Mouse (Mus musculus) lung, postnatal 0 days (tissue): ENCODE data around the gene Cpm. TPM values are rescaled to one million over a fixed set of nuclear protein-coding genes. Genes with fewer than 3 reads are reported as not detected.

Experiments used
- ATAC-seq: fragments of 200-750 bp; cut with Nextera tagmentation; 2 replicates; pipeline ENCODE4 v1.8.0; 2017; ENCODE audit warnings: moderate library complexity
- DNase-seq: peaks from one replicate; pipeline ENCODE4 v3.0.0-alpha.2; 2016; ENCODE audit warnings: low spot score
- H3K27ac ChIP-seq: fragments of 300-500 bp; sonication (generic); 2 replicates; pipeline ENCODE4 v1.5.1; 2014; ENCODE audit warnings: antibody characterized with exemption, mild to moderate bottlenecking, low read length, mixed read lengths
- H3K27me3 ChIP-seq: fragments of 300-500 bp; sonication (generic); replicated peaks from 2 replicates; pipeline ENCODE4 v1.6.1; 2014; ENCODE audit warnings: low read length, mixed read lengths; ENCODE audit not compliant: insufficient read depth
- H3K36me3 ChIP-seq: fragments of 300-500 bp; sonication (generic); 2 replicates; pipeline ENCODE4 v1.6.1; 2014; ENCODE audit warnings: low read length, mixed read lengths; ENCODE audit not compliant: insufficient read depth
- H3K4me1 ChIP-seq: fragments of 300-500 bp; sonication (generic); 2 replicates; pipeline ENCODE4 v1.6.1; 2014; ENCODE audit warnings: antibody characterized with exemption, low read depth, low read length, mixed read lengths; ENCODE audit not compliant: insufficient read depth
- H3K4me2 ChIP-seq: fragments of 300-500 bp; sonication (generic); replicated peaks from 2 replicates; pipeline ENCODE4 v1.6.1; 2014; ENCODE audit warnings: low read depth, mild to moderate bottlenecking, low read length, moderate library complexity, mixed read lengths
- H3K4me3 ChIP-seq: fragments of 300-500 bp; sonication (generic); 2 replicates; pipeline ENCODE4 v1.5.1; 2014; ENCODE audit warnings: low read depth, low read length
- H3K9ac ChIP-seq: fragments of 300-500 bp; sonication (generic); replicated peaks from 2 replicates; pipeline ENCODE4 v1.6.1; 2014; ENCODE audit warnings: low read depth, mild to moderate bottlenecking
- H3K9me3 ChIP-seq: fragments of 300-500 bp; sonication (generic); 2 replicates; pipeline ENCODE4 v1.6.1; 2016; ENCODE audit warnings: low read length, mixed read lengths
- CTCF ChIP-seq: IDR thresholded peaks from 2 replicates; pipeline ENCODE4 v1.5.1; 2016; ENCODE audit warnings: antibody characterized with exemption, mild to moderate bottlenecking
- EP300 ChIP-seq: IDR thresholded peaks from 2 replicates; pipeline ENCODE4 v1.6.1; 2016; ENCODE audit warnings: antibody characterized with exemption, mild to moderate bottlenecking, control low read depth
- WGBS: fragments of 180-500 bp; shearing (Covaris S2); extraction: QIAGEN DNeasy Blood & Tissue Kit; methylation state at CpG from one replicate; pipeline ENCODE4 v1.1.7; 2014; 5-methylcytosine and 5-hydroxymethylcytosine counted together
- polyA plus RNA-seq: library from polyadenylated mRNA; unstranded; fragments of >200 nt; fragmentation: Nextera tagmentation; extraction: Ambion mirVana; gene quantifications from 2 replicates; pipeline ENCODE4 v1.2.1, GENCODE M21; 2015

Cpm gene
- polyA plus RNA-seq, 1 experiment from 2014 or later: 250 TPM

- 0 out of 2 replicates have a peak, but pooled peaks have one; percentile 17 for ATAC-seq
- no peak overlapping the region for H3K9ac ChIP-seq
- H3K27me3 ChIP-seq: no peaks in the 10 kb centered on the region
- TF ChIP-seq EP300 (no peak), CTCF (peak; percentile 72)
- no peaks in the 10 kb centered on the region for H3K4me1 ChIP-seq
- no peaks in the 10 kb centered on the region for H3K9me3 ChIP-seq
- peak; percentile 68 for DNase-seq
- H3K27ac ChIP-seq: no peak overlapping the region
- no peak overlapping the region for H3K4me2 ChIP-seq
- 0 out of 2 replicates have a peak, but pooled peaks cover 4% of the 10 kb centered on the region for H3K36me3 ChIP-seq
- 70% methylated on average over 14 of the region's 14 CpGs for WGBS
- H3K4me3 ChIP-seq: no peak overlapping the region
Measured at GRCm38 (mm10) chr10:117681999-117682857, 52.9 kb downstream of the Cpm start.

GRCm38 (mm10) chr10:117682858-117683733 lies 53.8 kb downstream of the Cpm start:
- H3K4me1 ChIP-seq: no peaks in the 10 kb centered on the region
- TF ChIP-seq CTCF (no peak), EP300 (no peak)
- no peak overlapping the region for H3K9ac ChIP-seq
- WGBS: 86% methylated on average over 30 of the region's 30 CpGs
- DNase-seq: no peak
- no peak overlapping the region for H3K4me2 ChIP-seq
- H3K4me3 ChIP-seq: no peak overlapping the region
- ATAC-seq: no peak
- no peaks in the 10 kb centered on the region for H3K27me3 ChIP-seq
- no peak overlapping the region for H3K27ac ChIP-seq
- no peaks in the 10 kb centered on the region for H3K9me3 ChIP-seq
- 0 out of 2 replicates have a peak, but pooled peaks cover 4% of the 10 kb centered on the region for H3K36me3 ChIP-seq

- TF ChIP-seq EP300 (no peak), CTCF (no peak)
- no peak for ATAC-seq
- Histone ChIP-seq H3K27ac (no peak overlapping the region), H3K4me2 (no peak overlapping the region), H3K9me3 (no peaks in the 10 kb centered on the region), H3K4me1 (no peaks in the 10 kb centered on the region), H3K9ac (no peak overlapping the region), H3K27me3 (no peaks in the 10 kb centered on the region), H3K36me3 (0 out of 2 replicates have a peak, but pooled peaks cover 7% of the 10 kb centered on the region), H3K4me3 (no peak overlapping the region)
- 87% methylated on average over 9 of the region's 9 CpGs for WGBS
- no peak for DNase-seq
Measured at GRCm38 (mm10) chr10:117683734-117684037, 54.4 kb downstream of the Cpm start.

- H3K4me1 ChIP-seq: no peaks in the 10 kb centered on the region
- H3K27ac ChIP-seq: no peak overlapping the region
- TF ChIP-seq EP300: no peak
- TF ChIP-seq CTCF: no peak
- ATAC-seq: no peak
- H3K9me3 ChIP-seq: no peaks in the 10 kb centered on the region
- no peaks in the 10 kb centered on the region for H3K27me3 ChIP-seq
- no peak for DNase-seq
- H3K4me3 ChIP-seq: no peak overlapping the region
- 74% methylated on average over 19 of the region's 19 CpGs for WGBS
- no peak overlapping the region for H3K4me2 ChIP-seq
- H3K36me3 ChIP-seq: 0 out of 2 replicates have a peak, but pooled peaks cover 11% of the 10 kb centered on the region
- no peak overlapping the region for H3K9ac ChIP-seq
Measured at GRCm38 (mm10) chr10:117684298-117685170, 55.2 kb downstream of the Cpm start.

GRCm38 (mm10) chr10:117685171-117685848 lies 56.0 kb downstream of the Cpm start:
- H3K9me3 ChIP-seq: no peaks in the 10 kb centered on the region
- no peak for DNase-seq
- whole genome bisulfite sequencing: 84% methylated on average over 15 of the region's 15 CpGs

More at GRCm38 (mm10) chr10:117685171-117685848, 56.0 kb downstream of the Cpm start:
- Histone ChIP-seq H3K27me3 (no peaks in the 10 kb centered on the region), H3K4me3 (no peak overlapping the region), H3K9ac (no peak overlapping the region), H3K4me2 (no peak overlapping the region), H3K4me1 (no peaks in the 10 kb centered on the region), H3K36me3 (peaks cover 10% of the 10 kb centered on the region; the same call in 1 of the 2 replicates), H3K27ac (no peak overlapping the region)
- ATAC-seq: no peak
- TF ChIP-seq EP300: no peak
- TF ChIP-seq CTCF: no peak
